Mouse (Mus musculus) ES-Bruce4 (cell line): ENCODE measurements around the gene Ccdc190.

Source experiments
- CTCF ChIP-seq: IDR thresholded peaks from one replicate; pipeline ENCODE4 v1.8.1; 2011; ENCODE audit warnings: low read depth, low read length
- EP300 ChIP-seq: IDR thresholded peaks from 2 replicates; pipeline ENCODE4 v1.6.1; 2011; ENCODE audit warnings: low read depth, low read length; ENCODE audit not compliant: insufficient read depth
- POLR2A ChIP-seq: IDR thresholded peaks from one replicate; pipeline ENCODE4 v1.8.1; 2011; ENCODE audit warnings: low read length; ENCODE audit not compliant: insufficient read depth

DNA sequence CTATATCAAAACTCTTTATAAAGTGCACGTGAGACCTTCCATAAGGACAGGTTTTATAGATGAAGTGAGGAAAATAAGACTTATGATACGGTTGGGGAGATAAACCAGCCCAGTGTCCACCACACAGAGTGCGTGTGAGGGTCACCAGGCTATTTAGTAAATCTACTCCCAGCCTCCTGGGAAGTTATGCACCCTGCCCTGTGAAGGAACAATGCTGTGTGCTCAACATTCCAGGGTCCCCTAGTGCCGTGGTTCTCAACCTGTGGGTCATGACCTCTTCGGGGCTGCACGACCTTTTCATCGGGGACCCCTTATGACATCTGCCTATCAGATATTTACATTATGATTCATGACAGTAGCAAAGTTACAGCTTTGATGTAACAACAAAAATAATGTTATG, 19.8 kb downstream of the Ccdc190 start:
- TF ChIP-seq POLR2A, result no peak
- TF ChIP-seq CTCF, result no peak
- no peak for TF ChIP-seq EP300
